Mouse (Mus musculus) embryonic facial prominence, embryonic 11.5 days (tissue): ENCODE measurements around the gene Tmem30a. TPM values are rescaled to one million over a fixed set of nuclear protein-coding genes. Genes with fewer than 3 reads are reported as not detected.

Experiments
- ATAC-seq: fragments of 200-750 bp; cut with Nextera tagmentation; replicated peaks from 2 replicates; pipeline ENCODE4 v1.8.0; 2017; ENCODE audit warnings: low read depth; ENCODE audit not compliant: insufficient number of reproducible peaks, low FRiP score, low TSS enrichment
- DNase-seq: peaks from one replicate; pipeline ENCODE4 v3.0.0-alpha.2; 2015; ENCODE audit warnings: low spot score
- H3K27ac ChIP-seq: fragments of 300-500 bp; sonication (generic); replicated peaks from 2 replicates; pipeline ENCODE4 v1.5.1; 2014; ENCODE audit warnings: mild to moderate bottlenecking, low read depth, low read length, control low read depth
- H3K27me3 ChIP-seq: fragments of 300-500 bp; sonication (generic); 2 replicates; pipeline ENCODE4 v1.6.1; 2014; ENCODE audit warnings: mild to moderate bottlenecking, low read length, moderate library complexity, mixed read lengths; ENCODE audit not compliant: control insufficient read depth, insufficient read depth
- H3K36me3 ChIP-seq: fragments of 300-500 bp; sonication (generic); replicated peaks from 2 replicates; pipeline ENCODE4 v1.6.1; 2014; ENCODE audit warnings: low read depth, mild to moderate bottlenecking, low read length, moderate library complexity, mixed read lengths; ENCODE audit not compliant: control insufficient read depth, insufficient read depth
- H3K4me1 ChIP-seq: fragments of 300-500 bp; sonication (generic); 2 replicates; pipeline ENCODE4 v1.6.1; 2014; ENCODE audit warnings: low read length, mixed read lengths; ENCODE audit not compliant: control insufficient read depth, insufficient read depth
- H3K4me2 ChIP-seq: fragments of 300-500 bp; sonication (generic); 2 replicates; pipeline ENCODE4 v1.6.1; 2014; ENCODE audit warnings: low read depth, mild to moderate bottlenecking, control low read depth, low read length, moderate library complexity
- H3K4me3 ChIP-seq: fragments of 300-500 bp; sonication (generic); 2 replicates; pipeline ENCODE4 v1.5.1; 2014; ENCODE audit warnings: low read depth, low read length, control low read depth
- H3K9ac ChIP-seq: fragments of 300-500 bp; sonication (generic); replicated peaks from 2 replicates; pipeline ENCODE4 v1.6.1; 2014; ENCODE audit warnings: mild to moderate bottlenecking, control low read depth, low read length
- H3K9me3 ChIP-seq: fragments of 300-500 bp; sonication (generic); replicated peaks from 2 replicates; pipeline ENCODE4 v1.6.1; 2016; ENCODE audit warnings: mild to moderate bottlenecking, low read length, inconsistent platforms, mixed read lengths; ENCODE audit not compliant: control insufficient read depth
- WGBS: fragments of 180-500 bp; shearing (Covaris S2); extraction: QIAGEN DNeasy Blood & Tissue Kit; methylation state at CpG from one replicate; pipeline ENCODE4 v1.1.7; 2014; 5-methylcytosine and 5-hydroxymethylcytosine counted together
- polyA plus RNA-seq: library from polyadenylated mRNA; unstranded; fragments of >200 nt; fragmentation: Nextera tagmentation; extraction: Ambion mirVana; gene quantifications from 2 replicates; pipeline ENCODE4 v1.2.1, GENCODE M21; 2014

The Tmem30a gene
- polyA plus RNA-seq, 1 experiment from 2014 or later = 73.6 TPM

- no peaks in the 10 kb centered on the region for H3K9me3 ChIP-seq
- H3K4me3 ChIP-seq = no peak overlapping the region
- H3K9ac ChIP-seq = no peak overlapping the region
- H3K4me1 ChIP-seq = no peaks in the 10 kb centered on the region
- ATAC-seq (no peak), DNase-seq (no peak)
- no peak overlapping the region for H3K4me2 ChIP-seq
- 82% methylated on average over 8 of the region's 8 CpGs for WGBS
- H3K36me3 ChIP-seq = peaks cover 2% of the 10 kb centered on the region; the same call in 1 of the 2 replicates
- H3K27me3 ChIP-seq = no peaks in the 10 kb centered on the region
- no peak overlapping the region for H3K27ac ChIP-seq
Measured at GRCm38 (mm10) chr9:79751846-79752245, 41.5 kb downstream of the Tmem30a start.

GRCm38 (mm10) chr9:79750709-79751108 lies 42.6 kb downstream of the Tmem30a start:
- ATAC-seq = no peak
- H3K27me3 ChIP-seq = no peaks in the 10 kb centered on the region

DNA sequence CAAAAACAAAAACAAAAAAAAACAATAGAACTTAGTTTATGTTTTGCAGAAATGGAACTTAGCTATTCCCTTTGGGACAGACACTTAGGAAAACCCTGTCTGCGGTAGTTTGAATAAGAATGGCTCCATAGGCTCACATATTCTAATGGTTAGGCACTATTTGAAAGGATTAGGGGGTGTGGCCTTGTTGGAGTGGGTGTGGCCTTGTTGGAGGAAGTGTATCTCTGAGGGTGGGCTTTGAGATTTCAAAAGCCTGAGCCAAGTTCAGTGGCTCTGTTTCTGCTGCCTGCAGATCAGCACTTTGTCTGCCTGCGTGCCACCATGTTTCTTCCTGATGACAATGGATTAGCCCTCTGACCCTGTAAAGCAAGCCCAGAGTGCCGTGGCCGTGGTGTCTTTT lies 48.3 kb downstream of the Tmem30a start:
- 55% methylated on average over 4 of the region's 4 CpGs for WGBS
- no peaks in the 10 kb centered on the region for H3K9me3 ChIP-seq
- no peak overlapping the region for H3K27ac ChIP-seq
- H3K4me1 ChIP-seq = no peaks in the 10 kb centered on the region
- no peak overlapping the region for H3K4me2 ChIP-seq
- no peak overlapping the region for H3K9ac ChIP-seq
- H3K4me3 ChIP-seq = no peak overlapping the region
- no peaks in the 10 kb centered on the region for H3K36me3 ChIP-seq
- ATAC-seq (no peak), DNase-seq (no peak)
- no peaks in the 10 kb centered on the region for H3K27me3 ChIP-seq

More at GRCm38 (mm10) chr9:79750709-79751108, 42.6 kb downstream of the Tmem30a start:
- Histone ChIP-seq H3K4me1 (no peaks in the 10 kb centered on the region), H3K9me3 (no peaks in the 10 kb centered on the region), H3K4me2 (no peak overlapping the region), H3K9ac (no peak overlapping the region), H3K36me3 (no peaks in the 10 kb centered on the region), H3K4me3 (no peak overlapping the region), H3K27ac (no peak overlapping the region)
- 88% methylated on average over 7 of the region's 7 CpGs for WGBS
- no peak for DNase-seq

GRCm38 (mm10) chr9:79735608-79736007 lies 57.7 kb downstream of the Tmem30a start:
- no peak for DNase-seq
- WGBS = 88% methylated on average over 6 of the region's 6 CpGs
- H3K27ac ChIP-seq = no peak overlapping the region

GRCm38 (mm10) chr9:79730301-79730700 lies 63.0 kb downstream of the Tmem30a start:
- Histone ChIP-seq H3K36me3 (no peaks in the 10 kb centered on the region), H3K9me3 (no peaks in the 10 kb centered on the region), H3K4me3 (no peak overlapping the region), H3K4me2 (no peak overlapping the region), H3K4me1 (no peaks in the 10 kb centered on the region), H3K9ac (no peak overlapping the region), H3K27me3 (no peaks in the 10 kb centered on the region), H3K27ac (no peak overlapping the region)
- no peak for ATAC-seq
- 89% methylated on average over 5 of the region's 5 CpGs for WGBS
- DNase-seq = no peak

More at GRCm38 (mm10) chr9:79735608-79736007, 57.7 kb downstream of the Tmem30a start:
- no peak overlapping the region for H3K4me3 ChIP-seq
- no peaks in the 10 kb centered on the region for H3K4me1 ChIP-seq
- no peak overlapping the region for H3K9ac ChIP-seq
- H3K27me3 ChIP-seq = no peaks in the 10 kb centered on the region
- H3K36me3 ChIP-seq = no peaks in the 10 kb centered on the region
- ATAC-seq = no peak
- no peak overlapping the region for H3K4me2 ChIP-seq
- H3K9me3 ChIP-seq = no peaks in the 10 kb centered on the region

DNA sequence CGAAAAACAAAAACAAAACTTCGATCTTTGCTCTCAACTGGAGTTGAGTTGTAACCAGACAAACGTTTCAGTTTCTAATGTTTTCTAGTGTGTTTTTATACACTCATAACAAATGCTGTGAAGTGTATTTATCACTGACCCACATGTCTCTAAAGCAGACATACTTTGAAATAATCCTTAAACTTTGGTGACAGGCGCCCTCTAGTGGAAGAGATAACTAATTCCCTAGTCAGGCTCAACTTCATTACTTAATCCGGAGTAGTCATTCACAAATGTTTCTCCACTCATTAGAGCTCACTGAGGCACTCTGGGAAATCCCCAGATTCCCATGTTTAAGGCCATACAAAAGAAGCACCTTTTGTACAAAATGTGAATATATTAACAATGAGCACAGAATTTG lies 70.2 kb downstream of the Tmem30a start:
- Histone ChIP-seq H3K4me2 (no peak overlapping the region), H3K9ac (no peak overlapping the region), H3K27ac (no peak overlapping the region), H3K4me1 (no peaks in the 10 kb centered on the region), H3K27me3 (peaks cover 10% of the 10 kb centered on the region), H3K36me3 (no peaks in the 10 kb centered on the region), H3K9me3 (no peaks in the 10 kb centered on the region), H3K4me3 (no peak overlapping the region)
- ATAC-seq = no peak
- 37% methylated on average over 5 of the region's 5 CpGs for WGBS
- DNase-seq = peak; percentile 82

- DNase-seq (peak; percentile 88), ATAC-seq (no peak)
- H3K4me3 ChIP-seq = no peak overlapping the region
- H3K4me2 ChIP-seq = no peak overlapping the region
- no peak overlapping the region for H3K27ac ChIP-seq
- H3K27me3 ChIP-seq = peaks cover 10% of the 10 kb centered on the region
- no peaks in the 10 kb centered on the region for H3K36me3 ChIP-seq
- H3K4me1 ChIP-seq = no peaks in the 10 kb centered on the region
- H3K9me3 ChIP-seq = no peaks in the 10 kb centered on the region
- H3K9ac ChIP-seq = no peak overlapping the region
- 8% methylated on average over 9 of the region's 9 CpGs for WGBS
Measured at GRCm38 (mm10) chr9:79721056-79721455, 72.3 kb downstream of the Tmem30a start.

- ATAC-seq (no peak), DNase-seq (no peak)
- peaks cover 10% of the 10 kb centered on the region for H3K27me3 ChIP-seq
- H3K27ac ChIP-seq = no peak overlapping the region
- peak overlapping the region; percentile 75 for H3K4me2 ChIP-seq
- no peak overlapping the region for H3K9ac ChIP-seq
- H3K36me3 ChIP-seq = no peaks in the 10 kb centered on the region
- 0 out of 2 replicates have a peak, but pooled peaks cover under 1% of the 10 kb centered on the region for H3K4me1 ChIP-seq
- H3K4me3 ChIP-seq = no peak overlapping the region; the same call in 1 of the 2 replicates
- no peaks in the 10 kb centered on the region for H3K9me3 ChIP-seq
- 20% methylated on average over 9 of the region's 9 CpGs for WGBS
Measured at GRCm38 (mm10) chr9:79720143-79720542, 73.2 kb downstream of the Tmem30a start.
